In genomic region chr6:103322442-103322841, GRCm38 (mm10) we compare ENCODE assay signal across 28 mouse cellular contexts.
"Had no signal": no experiment of that assay in that cellular context is flagged by ENCODE, and none has a peak within 500 bp of the region (broad histone marks: within the 10 kb centered on the region; RNA-seq: fewer than 3 reads in every experiment).

No protein-coding gene starts in this region.

- DNase-seq: cerebellum, adult 2 months; cerebellum, adult 8-10 months; cerebellum, adult 9-10 months; cerebellum, adult 9-11 months; cerebellum, postnatal 10 days; cerebellum, postnatal 14 days; cerebellum, postnatal 25 days; embryo, embryonic 11 days; forebrain, postnatal 0 days; gastrocnemius, postnatal 10 days; gastrocnemius, postnatal 14 days; gastrocnemius, postnatal 25 days; gastrocnemius, postnatal 36 days; heart, adult 11 months; heart, adult 18-20 months; heart, adult 2 months had no signal

- H3K4me3 ChIP-seq: embryonic facial prominence, embryonic 10.5 days; embryonic facial prominence, embryonic 12.5 days; embryonic facial prominence, embryonic 13.5 days; embryonic facial prominence, embryonic 15.5 days; erythroblast, embryonic 14.5 days; forebrain, embryonic 10.5 days; forebrain, embryonic 12.5 days; forebrain, embryonic 13.5 days; forebrain, embryonic 15.5 days; heart, adult 2 months; heart, embryonic 10.5 days had no signal

- ATAC-seq: forebrain, embryonic 13.5 days; forebrain, embryonic 14.5 days; forebrain, embryonic 15.5 days; forebrain, embryonic 16.5 days; forebrain, postnatal 0 days had no signal

- H3K27ac ChIP-seq: embryonic facial prominence, embryonic 10.5 days; embryonic facial prominence, embryonic 12.5 days; embryonic facial prominence, embryonic 13.5 days; embryonic facial prominence, embryonic 15.5 days; forebrain, embryonic 10.5 days; forebrain, embryonic 12.5 days; forebrain, embryonic 13.5 days; forebrain, embryonic 15.5 days; heart, adult 2 months; heart, embryonic 10.5 days had no signal
